Mouse (Mus musculus): ENCODE measurements around the gene Trpm1. TPM values are rescaled to one million over a fixed set of nuclear protein-coding genes. Genes with fewer than 3 reads are reported as not detected.

Gene Trpm1
- polyA plus RNA-seq, 1 experiment = 1.7 TPM

DNA sequence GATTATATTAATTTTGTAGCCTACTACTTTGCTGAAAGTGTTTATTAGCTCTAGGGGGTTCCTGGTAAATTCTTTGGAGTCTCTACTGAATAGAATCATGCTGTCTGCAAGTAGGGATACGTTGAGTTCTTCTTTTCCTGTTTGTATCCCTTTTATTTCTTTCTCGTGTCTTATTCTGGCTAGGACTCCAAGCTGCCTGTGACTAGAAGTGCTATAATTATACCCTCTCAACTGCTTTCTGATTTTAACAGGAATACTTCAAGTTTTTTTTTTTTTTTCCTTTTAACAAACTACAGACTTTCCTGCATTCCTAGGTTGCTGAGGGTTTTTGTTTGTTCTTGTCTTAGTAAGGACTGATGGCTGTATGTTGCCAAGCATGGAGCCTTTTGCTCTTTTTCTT, 4.3 kb upstream of the Trpm1 start:
- no peak overlapping the region for H3K4me3 ChIP-seq (ENCODE audit: control insufficient read depth, insufficient read depth, low read length)
- 73% methylated on average over 2 of the region's 2 CpGs for WGBS
- H3K36me3 ChIP-seq (ENCODE audit: control insufficient read depth, insufficient read depth, low read length) = no peaks in the 10 kb centered on the region
- no peak overlapping the region for H3K27ac ChIP-seq (ENCODE audit: control insufficient read depth, insufficient read depth, low read length)
- no peak for TF ChIP-seq POLR2A (IDR thresholded peaks at IDR 0.05; ENCODE audit: control insufficient read depth, extremely low read depth, insufficient read depth, low read length, poor library complexity)
- TF ChIP-seq CTCF (IDR thresholded peaks at IDR 0.05; ENCODE audit: borderline replicate concordance, control insufficient read depth, extremely low read depth, insufficient read depth, low read length, poor library complexity) = no peak
- peaks cover 16% of the 10 kb centered on the region for H3K4me1 ChIP-seq (replicated peaks; ENCODE audit: control insufficient read depth, insufficient read depth, low read length)
- no peaks in the 10 kb centered on the region for H3K27me3 ChIP-seq (ENCODE audit: control insufficient read depth, insufficient read depth, low read length)
- no peak for DNase-seq

DNA sequence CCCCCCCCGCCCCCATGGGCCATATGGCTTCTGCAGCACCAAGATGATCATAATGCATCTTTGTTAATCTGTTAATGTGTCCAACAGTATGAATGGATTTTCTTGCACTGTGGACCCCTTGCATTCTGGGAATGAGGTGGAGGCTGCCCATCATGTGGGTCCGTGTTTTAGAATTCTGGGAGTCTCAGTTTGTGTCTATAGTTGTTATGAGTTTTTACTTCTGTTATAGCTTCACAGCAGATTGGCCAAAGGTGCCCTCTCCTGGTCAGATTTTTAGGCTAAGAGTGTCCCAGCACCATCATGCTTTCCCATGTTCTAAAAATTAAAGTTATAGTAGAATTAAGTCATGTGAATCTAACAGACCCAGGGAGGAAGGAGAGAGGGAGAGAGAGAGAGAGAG, 3.9 kb upstream of the Trpm1 start:
- H3K36me3 ChIP-seq (ENCODE audit: control insufficient read depth, insufficient read depth, low read length) = no peaks in the 10 kb centered on the region
- no peak for TF ChIP-seq CTCF (IDR thresholded peaks at IDR 0.05; ENCODE audit: borderline replicate concordance, control insufficient read depth, extremely low read depth, insufficient read depth, low read length, poor library complexity)
- no peak for TF ChIP-seq POLR2A (IDR thresholded peaks at IDR 0.05; ENCODE audit: control insufficient read depth, extremely low read depth, insufficient read depth, low read length, poor library complexity)
- no peaks in the 10 kb centered on the region for H3K27me3 ChIP-seq (ENCODE audit: control insufficient read depth, insufficient read depth, low read length)
- H3K4me3 ChIP-seq (ENCODE audit: control insufficient read depth, insufficient read depth, low read length) = no peak overlapping the region
- no peak overlapping the region for H3K27ac ChIP-seq (ENCODE audit: control insufficient read depth, insufficient read depth, low read length)
- peaks cover 14% of the 10 kb centered on the region for H3K4me1 ChIP-seq (replicated peaks; ENCODE audit: control insufficient read depth, insufficient read depth, low read length)
- 53% methylated on average over 2 of the region's 2 CpGs for WGBS
- peak; percentile 50 for DNase-seq

DNA sequence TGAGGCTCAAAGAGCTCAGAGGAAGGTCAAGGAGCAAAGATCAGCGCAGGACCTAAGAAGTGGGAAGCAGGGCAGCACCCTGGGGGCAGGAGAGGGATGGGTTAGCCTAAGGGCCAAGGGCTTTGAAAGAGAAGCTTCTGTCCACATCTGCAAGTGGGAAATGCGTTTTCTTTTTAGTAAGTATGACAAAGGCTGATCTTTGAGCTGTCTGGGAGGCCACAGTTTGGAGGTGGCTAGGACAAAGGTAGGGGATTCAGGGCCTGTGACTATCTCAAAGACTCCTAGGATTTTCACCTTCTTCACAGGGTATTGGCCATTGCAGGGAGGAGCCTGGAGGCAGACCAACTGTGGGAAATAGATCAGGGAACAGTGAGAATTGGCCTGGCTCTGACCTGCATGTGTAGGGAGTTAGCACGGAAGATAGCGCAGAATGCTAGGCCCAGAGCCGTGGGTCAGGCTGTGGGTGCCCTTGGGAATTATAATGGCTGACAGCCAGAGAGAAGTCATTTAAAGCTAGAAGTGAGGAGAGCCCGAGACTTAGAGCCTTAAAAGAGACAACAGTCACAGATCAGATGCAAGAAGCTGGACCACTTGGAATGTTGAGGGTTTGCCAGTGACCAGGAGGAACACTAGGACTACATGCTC, 3.1 kb upstream of the Trpm1 start:
- Histone ChIP-seq H3K4me1 (replicated peaks; ENCODE audit: control insufficient read depth, insufficient read depth, low read length) (peaks cover 20% of the 10 kb centered on the region), H3K27ac (ENCODE audit: control insufficient read depth, insufficient read depth, low read length) (no peak overlapping the region)
- WGBS = 93% methylated on average over 6 of the region's 6 CpGs

DNA sequence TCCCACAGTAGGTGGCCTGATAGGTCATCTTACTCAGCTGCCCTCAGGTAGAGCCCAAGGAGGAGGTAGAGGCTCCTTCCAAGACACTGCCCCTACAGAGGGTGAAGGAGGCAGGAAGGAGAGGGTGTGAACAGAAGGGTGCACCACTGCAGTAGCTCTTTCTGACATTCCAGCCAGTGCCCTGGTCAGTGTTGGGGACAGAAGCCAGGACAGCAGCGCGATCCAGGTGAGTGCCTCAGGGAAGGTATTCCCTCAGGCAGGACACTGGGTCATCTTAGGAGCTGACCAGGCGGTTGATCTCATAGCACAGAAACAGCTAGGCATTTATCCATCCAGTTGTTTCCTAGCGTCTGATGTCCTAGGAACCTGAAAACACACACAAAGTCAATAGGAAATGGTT, 1.6 kb downstream of the Trpm1 start:
- no peaks in the 10 kb centered on the region for H3K36me3 ChIP-seq (ENCODE audit: control insufficient read depth, insufficient read depth, low read length)
- peaks cover 53% of the 10 kb centered on the region for H3K4me1 ChIP-seq (replicated peaks; ENCODE audit: control insufficient read depth, insufficient read depth, low read length)
- WGBS = 91% methylated on average over 4 of the region's 4 CpGs
- no peak for TF ChIP-seq POLR2A (IDR thresholded peaks at IDR 0.05; ENCODE audit: control insufficient read depth, extremely low read depth, insufficient read depth, low read length, poor library complexity)
- DNase-seq = no peak
- no peak overlapping the region for H3K27ac ChIP-seq (ENCODE audit: control insufficient read depth, insufficient read depth, low read length)
- no peak overlapping the region for H3K4me3 ChIP-seq (ENCODE audit: control insufficient read depth, insufficient read depth, low read length)
- no peaks in the 10 kb centered on the region for H3K27me3 ChIP-seq (ENCODE audit: control insufficient read depth, insufficient read depth, low read length)

More for the DNA sequence above, 3.1 kb upstream of the Trpm1 start:
- Histone ChIP-seq H3K36me3 (ENCODE audit: control insufficient read depth, insufficient read depth, low read length) (no peaks in the 10 kb centered on the region), H3K4me3 (ENCODE audit: control insufficient read depth, insufficient read depth, low read length) (no peak overlapping the region), H3K27me3 (ENCODE audit: control insufficient read depth, insufficient read depth, low read length) (no peaks in the 10 kb centered on the region)
- DNase-seq = no peak
- TF ChIP-seq CTCF (IDR thresholded peaks at IDR 0.05; ENCODE audit: borderline replicate concordance, control insufficient read depth, extremely low read depth, insufficient read depth, low read length, poor library complexity) (no peak), POLR2A (IDR thresholded peaks at IDR 0.05; ENCODE audit: control insufficient read depth, extremely low read depth, insufficient read depth, low read length, poor library complexity) (no peak)

- peak; percentile 54; the same call in 1 of the 2 replicates for TF ChIP-seq CTCF (IDR thresholded peaks at IDR 0.05; ENCODE audit: borderline replicate concordance, control insufficient read depth, extremely low read depth, insufficient read depth, low read length, poor library complexity)
- TF ChIP-seq POLR2A (IDR thresholded peaks at IDR 0.05; ENCODE audit: control insufficient read depth, extremely low read depth, insufficient read depth, low read length, poor library complexity) = no peak
- H3K27ac ChIP-seq (ENCODE audit: control insufficient read depth, insufficient read depth, low read length) = no peak overlapping the region
- no peak overlapping the region for H3K4me3 ChIP-seq (ENCODE audit: control insufficient read depth, insufficient read depth, low read length)
- H3K27me3 ChIP-seq (ENCODE audit: control insufficient read depth, insufficient read depth, low read length) = no peaks in the 10 kb centered on the region
- H3K36me3 ChIP-seq (ENCODE audit: control insufficient read depth, insufficient read depth, low read length) = no peaks in the 10 kb centered on the region
- H3K4me1 ChIP-seq (replicated peaks; ENCODE audit: control insufficient read depth, insufficient read depth, low read length) = peaks cover 57% of the 10 kb centered on the region
- peak; percentile 68 for DNase-seq
- 20% methylated on average over 10 of the region's 10 CpGs for WGBS
These were observed 2.1 kb downstream of the Trpm1 start for GRCm38 (mm10) chr7:64155687-64156086.

DNA sequence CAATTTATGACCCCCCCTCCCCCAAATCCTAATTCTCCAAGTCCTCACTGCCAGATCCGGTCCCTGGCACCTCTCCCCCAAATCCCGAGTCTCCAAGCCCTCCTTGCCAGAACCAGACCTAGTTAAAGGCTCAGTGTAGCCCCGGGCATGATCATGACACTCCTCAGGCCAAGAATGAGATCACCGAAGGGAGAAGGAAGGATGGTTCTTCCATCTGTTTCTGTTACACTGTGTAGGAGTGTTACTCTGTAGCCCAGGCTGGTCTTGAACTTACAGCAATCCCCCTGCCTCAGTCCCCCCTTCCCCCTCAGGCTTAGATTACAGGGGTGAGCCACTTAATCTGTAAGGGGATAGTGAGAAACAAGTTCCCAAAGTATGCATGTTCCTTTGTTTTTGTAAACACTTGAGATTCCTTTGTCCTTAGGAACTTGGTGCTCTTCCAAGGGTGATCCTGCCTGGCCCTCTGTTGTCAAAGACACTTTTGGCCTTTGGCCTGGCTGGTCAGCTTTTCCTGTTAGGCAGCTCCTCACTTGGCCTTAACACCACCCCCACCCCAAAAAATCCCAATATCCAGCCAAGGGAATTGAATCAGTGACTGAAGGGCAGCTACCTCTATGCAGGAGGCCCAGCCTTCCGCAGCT, 2.8 kb downstream of the Trpm1 start:
- WGBS = 92% methylated on average over 5 of the region's 5 CpGs
- no peak overlapping the region for H3K27ac ChIP-seq (ENCODE audit: control insufficient read depth, insufficient read depth, low read length)
- DNase-seq = no peak

More for the DNA sequence above, 2.8 kb downstream of the Trpm1 start:
- no peak overlapping the region for H3K4me3 ChIP-seq (ENCODE audit: control insufficient read depth, insufficient read depth, low read length)
- TF ChIP-seq CTCF (IDR thresholded peaks at IDR 0.05; ENCODE audit: borderline replicate concordance, control insufficient read depth, extremely low read depth, insufficient read depth, low read length, poor library complexity) (no peak), POLR2A (IDR thresholded peaks at IDR 0.05; ENCODE audit: control insufficient read depth, extremely low read depth, insufficient read depth, low read length, poor library complexity) (no peak)
- H3K4me1 ChIP-seq (replicated peaks; ENCODE audit: control insufficient read depth, insufficient read depth, low read length) = peaks cover 64% of the 10 kb centered on the region
- no peaks in the 10 kb centered on the region for H3K27me3 ChIP-seq (ENCODE audit: control insufficient read depth, insufficient read depth, low read length)
- no peaks in the 10 kb centered on the region for H3K36me3 ChIP-seq (ENCODE audit: control insufficient read depth, insufficient read depth, low read length)

All from thymus, adult 2 months (tissue).